Mouse (Mus musculus) urinary bladder, postnatal 25 days (tissue): Measurements from ENCODE around the gene Aim2.

Experiments
- DNase-seq: peaks from one replicate; pipeline ENCODE4 v3.0.0; 2022; ENCODE audit warnings: low spot score

Gene Aim2

DNA sequence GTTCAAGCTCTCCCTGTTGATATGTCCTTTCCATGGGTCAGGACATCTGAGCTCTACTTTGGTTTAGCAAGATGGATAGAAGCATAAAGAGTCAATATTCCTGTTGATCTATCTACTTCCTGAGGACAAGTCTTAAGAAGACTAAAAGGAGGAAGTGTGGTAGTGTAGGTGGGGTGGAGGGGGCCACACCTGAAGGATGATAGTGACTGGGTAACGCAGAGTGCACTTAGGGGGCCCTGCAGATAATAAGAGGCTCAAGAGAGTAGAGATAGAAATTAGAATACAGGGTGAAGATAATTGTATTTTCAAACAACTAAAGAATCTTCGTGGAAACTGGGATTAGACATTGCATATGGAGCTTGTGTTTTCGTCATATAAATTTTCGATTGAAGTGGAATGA lies 5.6 kb upstream of the Aim2 start:
- DNase-seq = no peak

DNA sequence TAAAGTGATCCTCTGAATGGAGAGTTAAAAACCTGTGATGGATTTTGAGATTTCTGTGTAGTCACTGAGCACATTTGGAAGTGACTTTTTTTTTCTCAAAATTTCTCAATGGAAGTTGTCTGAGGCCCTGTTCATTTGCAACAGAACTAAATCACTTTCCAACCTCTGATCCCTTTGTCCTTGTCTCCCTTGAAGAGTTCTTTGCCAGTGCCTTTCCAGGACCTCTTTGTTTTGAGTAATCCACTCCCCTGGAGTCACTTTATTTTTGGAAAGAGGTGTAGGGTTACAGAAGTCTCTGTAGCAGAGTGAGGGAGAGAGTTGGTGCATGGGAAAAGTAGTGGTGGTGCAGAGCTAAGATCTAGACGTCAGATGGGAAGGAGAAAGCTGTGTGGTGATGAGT lies 2.2 kb upstream of the Aim2 start:
- no peak for DNase-seq

DNA sequence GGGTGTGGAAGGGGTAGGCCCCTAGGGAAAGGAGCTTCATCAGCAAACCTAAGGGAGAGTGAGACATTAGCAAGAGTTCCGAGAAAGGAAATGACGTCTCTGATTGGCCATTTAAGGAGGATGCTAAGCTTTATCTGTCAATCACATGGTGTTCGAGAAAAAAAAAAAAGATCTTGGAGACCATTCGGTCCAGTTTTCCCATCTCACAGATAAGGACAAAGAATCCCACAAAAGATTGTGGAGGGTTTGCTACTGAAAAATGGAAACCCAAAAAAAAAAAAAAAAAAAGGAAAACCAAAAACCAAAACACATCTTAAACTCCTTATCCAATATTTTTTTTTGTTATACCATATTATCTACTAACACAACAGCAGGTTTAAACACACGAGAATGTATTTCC lies 1.5 kb upstream of the Aim2 start:
- no peak for DNase-seq

DNA sequence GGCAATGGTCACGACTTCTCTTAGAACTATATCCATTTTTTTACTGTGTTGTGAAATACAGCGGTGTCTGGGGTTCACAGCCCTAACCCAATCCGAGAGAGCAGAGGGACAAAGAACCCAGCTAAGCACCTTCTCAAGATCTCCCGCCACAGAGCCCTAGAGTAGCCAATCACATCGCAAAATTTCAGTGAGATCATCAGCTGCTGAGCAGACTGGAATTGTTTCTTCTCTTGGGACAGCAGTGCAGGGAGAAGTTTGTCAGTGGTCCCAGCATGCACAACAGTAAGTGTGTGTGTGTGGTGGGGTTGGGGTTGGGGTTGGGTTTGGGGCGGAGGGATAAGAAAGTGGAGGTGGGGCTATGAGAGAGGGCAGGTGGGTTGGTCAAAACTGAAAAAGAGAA lies 733 bp upstream of the Aim2 start:
- peak; percentile 16 for DNase-seq

DNA sequence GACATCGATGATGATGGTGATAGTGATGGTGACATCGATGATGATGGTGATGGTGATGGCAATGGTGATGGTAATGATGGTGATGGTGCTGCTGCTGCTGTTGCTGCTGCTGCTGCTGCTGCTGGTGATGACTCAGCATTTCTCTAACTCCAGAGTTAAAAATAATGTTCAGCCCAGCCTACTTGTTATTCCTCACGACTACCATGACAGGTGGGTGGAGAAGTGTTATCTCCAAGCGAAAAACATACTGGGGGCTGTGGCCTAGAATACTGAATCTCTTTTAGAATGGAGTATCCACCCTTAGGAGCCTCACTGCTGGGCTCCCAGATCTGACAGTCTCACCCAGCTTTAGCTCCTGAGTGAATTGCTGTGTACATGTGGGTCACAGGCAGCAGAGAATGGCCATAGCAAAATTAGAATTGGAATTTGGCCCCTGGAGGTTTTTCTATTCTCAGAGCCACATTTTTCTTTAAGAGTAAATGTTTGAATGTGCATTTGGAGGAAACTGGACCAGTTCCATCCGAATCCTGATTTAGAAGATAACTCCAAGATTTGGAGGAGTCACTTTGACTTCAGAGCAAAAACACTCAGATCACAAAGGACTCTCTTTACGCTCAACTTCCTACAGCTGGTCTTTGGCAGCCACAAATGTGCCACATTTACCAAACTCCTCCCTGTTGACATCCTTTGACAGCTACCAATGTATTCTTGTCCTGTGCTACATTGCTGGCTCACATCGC lies 4.6 kb downstream of the Aim2 start:
- DNase-seq = no peak

DNA sequence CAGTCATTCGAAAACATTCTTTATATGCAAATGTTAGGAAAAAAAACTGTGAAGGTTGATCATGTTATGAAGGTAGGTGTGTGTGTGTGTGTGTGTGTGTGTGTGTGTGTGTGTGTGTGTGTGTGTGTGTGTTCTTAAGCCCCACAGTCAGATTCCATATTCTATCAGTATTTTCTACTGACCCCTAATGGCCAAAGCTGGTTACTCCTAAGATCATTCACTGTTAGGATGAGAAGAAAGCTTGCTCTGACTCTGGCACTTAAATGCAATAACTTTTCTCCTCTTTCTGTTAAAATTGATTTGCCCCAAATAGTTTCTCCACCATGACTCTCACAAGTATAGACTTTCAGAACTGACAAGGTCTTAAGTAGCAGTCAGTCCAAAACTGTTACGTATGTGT lies 6.0 kb downstream of the Aim2 start:
- no peak for DNase-seq

DNA sequence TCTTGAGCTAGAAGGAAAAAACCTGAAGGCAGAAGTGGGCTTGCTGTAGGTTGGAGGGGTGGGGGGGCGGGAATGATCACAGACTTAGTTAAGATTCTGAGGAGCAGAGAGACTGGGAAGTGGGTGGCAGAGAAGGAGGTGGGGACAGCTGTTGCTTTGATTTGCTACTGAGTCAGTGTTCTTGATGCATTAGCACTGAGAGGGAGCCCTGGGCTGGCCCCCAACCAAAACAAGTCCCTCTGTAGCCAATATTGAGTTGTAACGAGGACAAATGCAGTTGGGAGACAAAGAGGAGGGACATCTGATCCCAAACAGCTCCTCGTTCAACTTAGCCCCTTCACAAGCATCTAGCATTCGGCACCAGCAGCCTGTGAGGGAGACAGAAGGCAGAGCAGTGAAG lies 7.1 kb downstream of the Aim2 start:
- no peak for DNase-seq

DNA sequence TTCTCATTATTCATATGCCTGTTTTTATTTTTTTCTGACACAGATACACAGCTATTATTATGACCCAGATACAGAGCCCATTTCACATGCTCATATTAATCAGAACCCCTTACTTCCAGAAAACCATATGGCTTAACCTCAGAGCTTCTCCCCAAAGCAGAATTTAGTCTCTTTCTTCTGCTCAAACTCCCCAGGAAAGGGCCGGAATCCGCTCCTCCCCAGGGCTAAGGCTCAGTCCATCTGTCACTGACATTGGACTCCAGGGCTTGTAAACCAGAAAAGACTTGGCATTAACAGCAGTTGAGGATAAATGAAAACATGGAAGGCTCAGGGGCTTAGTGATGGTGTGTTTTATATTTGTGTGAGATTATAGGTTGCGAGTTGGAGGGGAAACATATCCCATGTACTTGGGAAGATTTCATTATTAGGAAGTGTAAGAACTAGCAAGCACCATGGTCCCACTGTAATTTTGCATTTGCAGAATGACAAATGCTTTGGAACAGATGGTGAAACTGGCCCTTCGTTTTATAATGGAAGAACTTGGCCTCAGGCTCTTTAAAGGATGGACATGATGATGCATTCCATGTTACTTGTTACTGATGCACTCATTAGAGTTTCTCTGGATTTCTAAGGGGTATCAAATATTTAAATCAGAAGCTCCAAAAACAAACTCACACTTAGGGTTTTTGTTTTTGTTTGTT lies 9.1 kb downstream of the Aim2 start:
- no peak for DNase-seq

DNA sequence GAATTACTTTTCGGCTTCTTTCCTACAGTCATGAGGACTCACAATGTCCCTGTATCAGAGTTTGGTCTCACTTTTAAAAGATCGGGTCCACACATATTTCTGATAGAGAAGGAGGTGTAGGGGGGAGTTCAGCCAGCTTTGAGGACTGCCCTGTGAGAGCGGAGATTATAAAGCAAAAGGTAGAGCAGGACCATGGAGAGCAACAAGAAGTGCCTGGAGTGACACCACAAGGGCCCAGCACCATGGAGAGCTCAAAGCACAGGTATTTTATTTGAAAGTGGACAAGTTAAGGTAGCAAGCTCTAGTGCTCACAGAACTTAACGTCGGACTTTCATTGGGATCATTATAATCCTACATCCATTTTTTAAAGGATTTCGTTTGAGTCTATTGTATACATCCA lies 11.0 kb downstream of the Aim2 start:
- DNase-seq = peak; percentile 54

DNA sequence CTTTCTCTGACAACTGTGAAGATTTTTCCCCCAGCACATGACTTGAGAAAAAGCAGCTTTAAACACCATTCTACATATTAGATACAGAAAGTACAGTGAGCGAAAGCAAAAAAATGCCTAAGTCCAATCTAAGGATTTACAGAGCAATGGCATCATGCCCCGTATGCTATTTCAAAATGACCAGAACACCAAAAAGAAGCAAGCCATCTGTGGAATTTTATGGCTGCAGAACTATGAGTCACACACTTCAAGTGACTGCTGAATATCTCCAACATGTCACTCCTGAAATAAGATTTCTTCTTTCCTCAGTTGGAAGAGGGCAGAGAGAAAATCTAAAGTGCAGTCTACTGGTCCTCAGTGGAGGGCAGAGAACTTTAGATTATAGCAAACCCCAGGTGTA lies 12.8 kb downstream of the Aim2 start:
- DNase-seq = no peak

DNA sequence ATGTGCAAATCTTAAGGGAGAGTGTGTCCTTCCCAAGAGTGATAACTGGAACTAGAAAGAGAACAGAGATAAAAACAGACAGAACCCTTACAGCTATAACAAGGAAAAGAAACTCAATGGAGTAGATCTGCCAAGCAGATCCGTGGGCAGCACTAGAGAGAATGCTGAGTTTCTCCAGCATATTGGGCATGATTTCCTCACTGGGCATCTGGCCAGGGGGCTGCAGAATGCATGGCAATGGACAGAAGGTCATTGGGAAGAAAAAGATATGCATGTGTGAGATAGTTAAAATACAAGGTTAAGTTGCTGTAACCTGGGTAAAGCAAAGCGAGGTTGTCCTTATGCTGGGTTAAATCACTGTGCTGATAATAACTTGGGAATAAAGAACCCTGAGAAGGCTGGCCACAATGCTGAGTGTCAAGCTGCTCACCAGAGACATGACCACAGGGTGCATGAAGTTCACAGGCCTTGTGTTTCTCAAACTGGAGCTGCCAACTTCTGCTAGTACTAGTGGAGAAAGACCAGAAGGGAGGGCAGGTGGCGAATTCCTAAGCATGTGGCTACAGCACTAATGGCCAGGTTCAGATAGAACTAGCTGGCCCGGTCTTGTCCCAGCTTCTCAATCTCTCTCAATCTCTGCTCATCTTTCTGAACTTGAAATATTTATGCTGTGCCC lies 13.6 kb downstream of the Aim2 start:
- no peak for DNase-seq

DNA sequence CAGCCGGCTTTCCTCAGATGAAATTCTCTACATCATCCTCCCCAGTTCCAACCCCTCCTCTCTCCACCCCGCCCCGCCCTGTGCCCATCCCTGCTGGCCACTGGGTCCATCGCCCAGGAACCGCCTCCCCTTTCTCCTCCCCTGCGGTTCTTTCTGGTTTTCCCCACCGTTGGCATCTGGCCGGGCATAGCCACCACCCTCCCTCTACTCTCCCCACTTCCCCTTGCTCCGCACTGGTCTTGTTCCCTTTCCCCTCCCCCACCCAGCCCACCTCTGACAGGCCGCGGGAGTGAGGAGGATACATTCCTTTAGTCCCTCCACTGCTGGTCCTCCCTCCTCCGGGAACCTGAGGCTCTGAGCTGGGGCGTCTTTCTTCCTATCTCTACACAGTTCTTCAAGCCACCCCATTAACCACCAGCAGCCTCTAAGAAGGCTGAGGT lies 15.3 kb downstream of the Aim2 start:
- peak; percentile 11 for DNase-seq

DNA sequence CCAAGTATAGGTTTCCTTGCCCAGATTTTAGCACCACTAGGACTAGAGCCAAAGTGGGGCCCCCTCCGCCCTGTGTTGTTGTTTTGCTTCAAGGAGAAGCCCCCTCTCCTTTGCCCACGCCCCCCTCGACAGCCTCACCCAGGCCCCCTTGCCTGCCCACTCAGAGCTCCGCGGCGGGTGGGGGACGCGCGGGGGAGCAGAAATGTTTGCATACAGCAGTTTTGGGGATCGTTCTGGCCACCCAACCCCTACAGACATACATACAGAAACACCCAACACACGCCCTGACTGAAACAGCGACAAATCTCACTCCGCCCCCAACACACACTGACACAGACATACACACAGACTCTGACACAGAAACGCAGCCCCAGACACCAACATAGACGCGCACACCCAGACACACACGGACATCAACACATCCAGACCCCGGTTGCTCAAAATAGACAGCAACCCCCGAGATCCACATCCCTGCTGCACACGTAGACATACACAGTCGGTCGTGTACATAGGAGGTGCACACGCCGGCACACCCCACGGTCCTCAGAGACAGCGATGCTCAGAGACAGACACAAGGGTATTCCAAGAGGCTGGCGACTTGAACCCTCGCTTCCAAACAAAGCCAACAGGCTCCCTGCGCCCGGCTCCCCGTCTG lies 16.1 kb downstream of the Aim2 start:
- DNase-seq = no peak

DNA sequence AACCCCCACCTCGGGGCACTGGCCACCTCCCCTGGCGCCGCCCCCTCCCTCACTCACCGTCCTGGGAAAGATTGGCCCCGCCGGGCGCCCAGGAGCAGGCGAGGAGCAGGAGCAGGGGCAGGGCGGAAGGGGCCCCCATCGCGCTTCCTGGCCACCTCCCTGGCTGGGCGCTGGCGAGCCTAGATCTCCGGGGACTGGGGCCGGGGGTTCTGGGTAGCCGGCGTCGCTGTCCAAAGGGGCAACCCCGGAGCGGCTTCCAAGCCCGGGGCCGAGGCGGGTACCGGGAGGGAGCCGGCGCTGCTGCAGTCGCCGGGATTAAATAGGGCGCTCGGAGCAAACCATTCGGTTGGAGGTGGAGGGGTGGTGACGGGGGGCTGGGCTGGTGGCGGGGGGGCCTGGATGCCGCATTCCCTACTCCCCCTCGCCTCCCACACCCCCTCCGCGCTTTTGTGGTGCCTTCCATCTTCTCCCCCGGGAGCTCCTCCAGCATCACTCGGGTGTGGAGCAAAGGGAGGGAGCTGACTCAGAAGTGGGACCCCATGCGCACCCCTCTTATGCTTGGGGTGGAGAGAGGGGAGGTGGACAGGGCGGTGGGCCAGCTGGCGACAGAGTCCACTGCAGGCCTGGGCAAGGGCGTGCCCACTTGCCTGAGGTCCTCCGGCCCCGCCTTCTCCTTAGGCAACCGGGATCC lies 16.8 kb downstream of the Aim2 start, which contains the start of gene Cadm3:
Gene Cadm3, minus strand, starts transcription at position 340 of the 691 bp plus-strand sequence.
- peak; percentile 11 for DNase-seq

DNA sequence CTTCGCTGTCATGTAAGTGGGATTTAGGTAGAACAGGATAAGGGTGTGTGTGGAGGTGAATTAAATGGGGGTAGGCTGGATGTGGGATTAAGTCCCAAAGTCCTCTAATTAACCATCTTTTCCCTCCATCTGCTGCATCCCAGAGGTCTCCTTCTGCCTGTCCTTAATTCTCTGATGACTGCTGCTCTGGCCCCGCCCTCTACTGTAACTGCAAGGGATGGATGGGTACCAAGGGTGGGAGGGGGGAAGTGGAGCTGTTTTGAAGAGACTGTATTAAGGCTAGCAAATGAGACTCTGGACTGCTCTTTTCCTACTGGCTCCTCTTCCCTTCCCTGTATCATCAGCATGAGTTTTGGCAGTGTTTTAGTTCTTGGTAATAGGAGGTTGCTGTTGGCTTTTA lies 18.9 kb downstream of the Aim2 start:
- no peak for DNase-seq

DNA sequence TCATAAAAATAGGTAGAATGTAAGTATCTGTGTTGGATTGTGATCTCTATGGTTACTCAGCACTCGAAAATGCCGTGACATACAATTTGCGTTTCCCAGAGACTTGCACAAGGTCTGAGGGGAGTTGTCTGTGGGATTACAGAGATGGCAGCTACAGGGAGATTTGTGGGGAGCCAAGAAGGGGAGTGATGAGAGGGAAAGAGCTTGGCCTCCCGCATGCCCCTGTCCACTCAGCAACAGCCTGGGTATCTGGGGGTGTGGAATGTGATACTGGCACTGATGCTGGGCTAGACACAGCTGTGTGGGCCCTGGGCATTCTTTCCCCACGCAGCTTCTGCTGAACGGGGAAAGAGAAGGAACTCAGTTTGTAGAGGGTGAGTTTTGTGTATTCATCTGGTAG lies 19.8 kb downstream of the Aim2 start:
- DNase-seq = no peak

DNA sequence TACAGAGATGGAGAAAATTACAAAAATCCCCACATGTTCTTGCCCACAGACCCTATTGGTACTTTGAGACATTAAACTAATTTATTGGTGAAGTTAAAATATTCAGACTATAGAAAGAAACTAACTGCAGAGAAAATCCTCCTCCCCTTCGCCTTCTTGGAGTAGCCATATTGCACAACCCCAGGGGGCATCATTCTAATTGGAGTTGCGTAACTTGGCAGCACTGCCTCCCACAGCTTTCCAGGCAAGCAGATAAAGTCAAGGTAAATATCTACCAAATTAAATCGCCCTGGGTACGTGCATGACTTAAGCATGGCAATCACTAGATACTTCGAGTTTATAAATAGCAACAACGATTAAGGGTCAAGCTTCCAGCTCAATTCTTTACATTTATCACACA lies 20.9 kb downstream of the Aim2 start:
- no peak for DNase-seq

DNA sequence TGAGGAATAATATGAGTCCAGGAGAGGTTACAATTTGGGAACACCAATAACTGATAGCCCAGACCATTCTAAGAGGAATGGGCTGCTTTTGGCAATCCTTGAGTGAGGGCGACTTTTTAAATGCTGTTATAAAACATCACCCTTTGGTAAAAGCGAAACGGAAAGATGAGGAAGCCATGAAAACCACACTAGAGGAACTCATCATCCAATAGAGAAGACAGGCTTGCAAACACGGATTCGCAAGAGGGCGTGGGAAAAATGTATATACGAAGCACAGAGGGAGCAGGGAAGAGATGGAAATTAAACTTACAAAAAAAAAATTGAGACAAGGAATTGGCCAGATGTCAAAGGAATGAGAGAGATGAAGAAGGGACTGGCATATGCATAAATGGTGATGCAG lies 23.3 kb downstream of the Aim2 start:
- no peak for DNase-seq

DNA sequence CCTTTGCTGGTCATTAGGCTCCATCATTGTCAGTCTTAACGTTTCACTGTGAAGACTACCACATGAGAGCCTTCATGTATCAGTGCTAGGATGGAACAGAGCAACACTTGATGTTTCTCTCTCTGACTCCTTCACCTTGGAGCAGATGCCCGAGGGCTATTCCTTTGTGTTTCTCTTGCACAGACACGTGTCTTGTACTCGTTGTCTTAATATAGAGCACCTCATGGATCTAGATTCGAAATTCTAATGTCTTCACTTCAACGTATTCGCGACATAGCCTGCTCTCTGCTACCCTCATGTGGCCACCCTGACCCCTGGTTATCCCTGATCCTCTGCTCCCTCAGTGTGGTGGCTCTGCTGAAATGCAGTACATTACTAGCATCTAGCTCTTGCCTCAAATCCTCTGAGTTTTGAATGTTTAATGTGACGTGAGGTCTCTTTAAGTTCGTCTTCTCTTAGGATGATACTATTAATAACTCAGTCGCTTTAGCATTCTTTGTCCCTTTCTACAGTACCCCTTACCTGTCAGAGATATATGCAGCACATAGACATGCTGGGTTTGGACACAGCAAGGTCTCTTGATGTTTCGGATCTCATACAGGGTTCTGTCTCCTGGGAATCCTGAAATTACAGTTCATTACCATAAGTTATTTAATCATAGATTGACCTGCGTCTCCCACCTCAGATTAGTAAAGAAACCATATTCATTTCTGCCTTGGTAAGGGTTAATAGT lies 26.9 kb downstream of the Aim2 start:
- peak; percentile 35 for DNase-seq

DNA sequence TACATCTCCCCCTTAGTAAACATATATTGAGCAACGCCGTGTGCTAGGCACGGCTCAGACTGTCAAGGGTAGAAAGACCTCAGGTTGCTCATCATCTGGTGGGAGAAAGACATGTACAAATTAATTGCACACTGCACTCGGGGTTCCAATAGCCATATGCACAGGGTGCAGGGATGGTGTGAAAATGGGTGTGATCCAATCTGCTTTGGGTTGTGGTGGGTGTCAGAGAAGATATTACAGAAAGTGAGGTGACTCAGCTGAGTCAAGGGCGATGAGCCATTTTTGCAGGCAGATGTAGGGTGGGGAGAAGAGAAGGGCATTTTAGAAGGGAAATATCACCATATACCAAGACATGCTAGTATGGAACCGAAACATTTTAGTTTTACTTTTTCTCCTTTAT lies 30.8 kb downstream of the Aim2 start:
- no peak for DNase-seq

DNA sequence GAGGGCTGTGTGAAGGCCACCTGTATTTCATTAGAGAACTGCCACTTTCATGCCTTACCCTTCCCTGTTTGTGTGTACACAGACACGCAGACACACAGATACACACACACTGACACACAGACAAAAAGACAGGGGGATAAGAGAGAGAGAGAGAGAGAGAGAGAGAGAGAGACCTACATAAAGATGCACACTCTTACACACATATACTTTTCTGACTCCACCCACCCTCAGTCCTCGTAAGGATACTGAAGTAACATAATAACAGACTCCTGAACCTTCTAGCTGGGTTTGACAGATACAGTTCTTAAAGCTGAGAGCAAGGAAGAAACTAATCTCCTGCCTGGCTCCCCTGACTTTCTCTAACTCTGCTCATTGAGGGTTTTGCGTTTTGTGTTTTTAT lies 38.8 kb downstream of the Aim2 start:
- DNase-seq = no peak
